In the genomic region with DNA sequence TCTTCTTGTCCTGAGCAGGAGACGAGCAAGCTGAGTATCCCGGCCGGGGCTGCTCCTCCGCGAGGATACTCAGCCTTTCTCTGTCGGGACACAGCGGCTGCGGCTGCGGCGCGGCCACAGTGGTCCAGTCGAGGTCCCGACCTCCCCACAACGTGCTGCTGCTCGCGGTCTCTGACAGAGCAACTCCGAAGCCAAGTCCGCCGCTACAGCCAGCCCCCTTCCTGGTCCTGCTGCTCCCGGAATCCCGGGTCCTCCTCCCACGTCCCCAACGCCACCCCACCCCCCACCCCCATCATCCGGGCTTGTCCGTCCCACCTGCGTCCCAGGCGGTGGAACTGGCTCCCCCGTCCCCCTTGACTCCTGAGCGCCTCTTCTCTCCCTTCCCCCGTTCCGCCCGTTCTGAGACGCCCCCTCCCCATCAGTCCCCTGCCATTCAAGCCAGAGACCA, we compare ENCODE assay signal across 8 mouse cellular contexts. TPM values are rescaled to one million over a fixed set of nuclear protein-coding genes. Genes with fewer than 3 reads are reported as not detected.
DNase-seq lines count a peak whose midpoint lies in the region; ATAC-seq and TF ChIP-seq lines count a peak whose summit lies in the region.

No protein-coding gene starts in this region.

- TF ChIP-seq POLR2A in brain, embryonic 14.5 days (IDR thresholded peaks at IDR 0.05; ENCODE audit: borderline replicate concordance, extremely low read depth, insufficient read depth, insufficient read length, poor library complexity, severe bottlenecking), result no peak

- H3K4me3 ChIP-seq in kidney, embryonic 14.5 days (ENCODE audit: low read length), result peak overlapping the region; percentile 49
- H3K4me3 ChIP-seq in heart, postnatal 0 days (ENCODE audit: low read depth, low read length), result peak overlapping the region; percentile 53
- peak overlapping the region; percentile 34 for H3K4me3 ChIP-seq in neural tube, embryonic 14.5 days (ENCODE audit: low read depth, low read length)

- 0% methylated on average over 30 of the region's 33 CpGs for WGBS in kidney, embryonic 14.5 days
- 0% methylated on average over 33 of the region's 33 CpGs for WGBS in heart, postnatal 0 days
- WGBS in neural tube, embryonic 14.5 days, result 1% methylated on average over 33 of the region's 33 CpGs

- DNase-seq in kidney, adult 18-20 months, result no peak
- DNase-seq in brain, embryonic 14.5 days (ENCODE audit: low read depth), result peak; percentile 22
- no peak for DNase-seq in heart, postnatal 0 days (ENCODE audit: low spot score)
- peak; percentile 9 for DNase-seq in liver
- no peak for DNase-seq in frontal cortex, adult 2 months (ENCODE audit: extremely low spot score in 1 of 2, low spot score in 1 of 2)
- DNase-seq in cerebellum, adult 9-11 months, result no peak

- H3K9me3 ChIP-seq in kidney, embryonic 14.5 days (ENCODE audit: control insufficient read depth, low read length), result no peaks in the 10 kb centered on the region
- H3K9me3 ChIP-seq in heart, postnatal 0 days (replicated peaks; ENCODE audit: control insufficient read depth, low read length), result no peaks in the 10 kb centered on the region
- H3K9me3 ChIP-seq in neural tube, embryonic 14.5 days (ENCODE audit: control insufficient read depth, low read length), result no peaks in the 10 kb centered on the region

- H3K36me3 ChIP-seq in kidney, embryonic 14.5 days (ENCODE audit: control insufficient read depth, insufficient read depth, low read length), result no peaks in the 10 kb centered on the region
- no peaks in the 10 kb centered on the region for H3K36me3 ChIP-seq in heart, postnatal 0 days (replicated peaks; ENCODE audit: control insufficient read depth, insufficient read depth, low read length)
- no peaks in the 10 kb centered on the region for H3K36me3 ChIP-seq in neural tube, embryonic 14.5 days (ENCODE audit: control insufficient read depth, insufficient read depth, low read length)

- peak overlapping the region; percentile 45 for H3K9ac ChIP-seq in kidney, embryonic 14.5 days (ENCODE audit: low read depth, low read length)
- no peak overlapping the region for H3K9ac ChIP-seq in heart, postnatal 0 days (replicated peaks; ENCODE audit: low read depth, low read length)
- H3K9ac ChIP-seq in neural tube, embryonic 14.5 days (replicated peaks; ENCODE audit: low read depth, low read length), result peak overlapping the region; percentile 29

- TF ChIP-seq EP300 in heart, postnatal 0 days (IDR thresholded peaks at IDR 0.05; ENCODE audit: low read depth), result no peak

- no peak overlapping the region for H3K27ac ChIP-seq in kidney, embryonic 14.5 days (ENCODE audit: low read depth, low read length)
- no peak overlapping the region for H3K27ac ChIP-seq in heart, postnatal 0 days (ENCODE audit: low read depth)
- H3K27ac ChIP-seq in neural tube, embryonic 14.5 days (ENCODE audit: low read depth, low read length), result no peak overlapping the region

- H3K27me3 ChIP-seq in kidney, embryonic 14.5 days (ENCODE audit: control insufficient read depth, insufficient read depth, low read length), result peaks cover 10% of the 10 kb centered on the region
- peaks cover 12% of the 10 kb centered on the region; the same call in 1 of the 2 replicates for H3K27me3 ChIP-seq in heart, postnatal 0 days (ENCODE audit: control insufficient read depth, insufficient read depth, low read length)
- H3K27me3 ChIP-seq in neural tube, embryonic 14.5 days (ENCODE audit: control insufficient read depth, insufficient read depth, low read length), result no peaks in the 10 kb centered on the region

- no peaks in the 10 kb centered on the region for H3K4me1 ChIP-seq in kidney, embryonic 14.5 days (ENCODE audit: control insufficient read depth, insufficient read depth, low read length)
- H3K4me1 ChIP-seq in heart, postnatal 0 days (ENCODE audit: control insufficient read depth, insufficient read depth), result peaks cover 3% of the 10 kb centered on the region; the same call in 1 of the 2 replicates
- H3K4me1 ChIP-seq in neural tube, embryonic 14.5 days (ENCODE audit: control insufficient read depth, insufficient read depth, low read length), result peaks cover 3% of the 10 kb centered on the region; the same call in 1 of the 2 replicates

- H3K4me2 ChIP-seq in kidney, embryonic 14.5 days (replicated peaks; ENCODE audit: low read depth, low read length), result peak overlapping the region; percentile 87
- H3K4me2 ChIP-seq in heart, postnatal 0 days (ENCODE audit: low read depth, low read length), result peak overlapping the region; percentile 85
- peak overlapping the region; percentile 80 for H3K4me2 ChIP-seq in neural tube, embryonic 14.5 days (ENCODE audit: low read depth, low read length)

- no peak for TF ChIP-seq CTCF in brain, embryonic 14.5 days (IDR thresholded peaks at IDR 0.05; ENCODE audit: borderline replicate concordance, extremely low read depth, insufficient read depth, insufficient read length)
- no peak for TF ChIP-seq CTCF in heart, postnatal 0 days (IDR thresholded peaks at IDR 0.05; ENCODE audit: low read depth)

- peak; percentile 73; the same call in 1 of the 2 replicates for ATAC-seq in kidney, embryonic 14.5 days (ENCODE audit: low FRiP score, low TSS enrichment)
- ATAC-seq in heart, postnatal 0 days (ENCODE audit: insufficient read depth, low read depth), result no peak; the same call in 1 of the 2 replicates
- ATAC-seq in neural tube, embryonic 14.5 days (ENCODE audit: low read depth), result peak; percentile 56; the same call in 1 of the 2 replicates

RNA-seq across cellular contexts. Expression of gene Pdcd2, which starts 9.4 kb away (rescaled TPM):
- 54.2 and 54.5 TPM in 2 replicates for polyA plus RNA-seq in kidney, embryonic 14.5 days (2014; fragmentation: Nextera tagmentation; extraction: Ambion mirVana)
- 35.0 and 43.8 TPM in 2 replicates for polyA plus RNA-seq in brain, embryonic 14.5 days (2012; rRNA removed)
- total RNA-seq in heart, postnatal 0 days (2014; rRNA removed; ENCODE audit: low replicate concordance), result 42.7 and 72.9 TPM in 2 replicates
- 28.5 and 29.6 TPM in 2 replicates for polyA plus RNA-seq in heart, postnatal 0 days (2015; fragmentation: Nextera tagmentation; extraction: Ambion mirVana)
- polyA plus RNA-seq in neural tube, embryonic 14.5 days (2014; fragmentation: Nextera tagmentation; extraction: Ambion mirVana), result 68.2 and 78.1 TPM in 2 replicates
- polyA plus RNA-seq in frontal cortex, adult 2 months (2012; rRNA removed), result 17.1 and 20.4 TPM in 2 replicates

RNA-seq across cellular contexts. Expression of gene Prdm9, which starts 27.7 kb away (rescaled TPM):
- 1.6 TPM in 2 replicates for polyA plus RNA-seq in kidney, embryonic 14.5 days (2014; fragmentation: Nextera tagmentation; extraction: Ambion mirVana)
- 2.6 and 3.3 TPM in 2 replicates for polyA plus RNA-seq in brain, embryonic 14.5 days (2012; rRNA removed)
- total RNA-seq in heart, postnatal 0 days (2014; rRNA removed; ENCODE audit: low replicate concordance), result 1.0 and 2.3 TPM in 2 replicates
- polyA plus RNA-seq in heart, postnatal 0 days (2015; fragmentation: Nextera tagmentation; extraction: Ambion mirVana), result 1.7 and 1.9 TPM in 2 replicates
- 1.0 and 2.7 TPM in 2 replicates for polyA plus RNA-seq in neural tube, embryonic 14.5 days (2014; fragmentation: Nextera tagmentation; extraction: Ambion mirVana)
- 2.8 and 2.9 TPM in 2 replicates for polyA plus RNA-seq in frontal cortex, adult 2 months (2012; rRNA removed)

RNA-seq across cellular contexts. Expression of gene Tbp, which starts 36.8 kb away (rescaled TPM):
- 64.8 and 67.8 TPM in 2 replicates for polyA plus RNA-seq in kidney, embryonic 14.5 days (2014; fragmentation: Nextera tagmentation; extraction: Ambion mirVana)
- polyA plus RNA-seq in brain, embryonic 14.5 days (2012; rRNA removed), result 83.0 and 101 TPM in 2 replicates
- 22.5 and 26.7 TPM in 2 replicates for total RNA-seq in heart, postnatal 0 days (2014; rRNA removed; ENCODE audit: low replicate concordance)
- 14.7 and 16.5 TPM in 2 replicates for polyA plus RNA-seq in heart, postnatal 0 days (2015; fragmentation: Nextera tagmentation; extraction: Ambion mirVana)
- polyA plus RNA-seq in neural tube, embryonic 14.5 days (2014; fragmentation: Nextera tagmentation; extraction: Ambion mirVana), result 65.1 and 69.9 TPM in 2 replicates
- polyA plus RNA-seq in frontal cortex, adult 2 months (2012; rRNA removed), result 49.3 and 49.5 TPM in 2 replicates

RNA-seq across cellular contexts. Expression of gene Psmb1, which starts 36.9 kb away (rescaled TPM):
- polyA plus RNA-seq in kidney, embryonic 14.5 days (2014; fragmentation: Nextera tagmentation; extraction: Ambion mirVana), result 298 and 368 TPM in 2 replicates
- 162 and 194 TPM in 2 replicates for polyA plus RNA-seq in brain, embryonic 14.5 days (2012; rRNA removed)
- total RNA-seq in heart, postnatal 0 days (2014; rRNA removed; ENCODE audit: low replicate concordance), result 91.4 and 112 TPM in 2 replicates
- polyA plus RNA-seq in heart, postnatal 0 days (2015; fragmentation: Nextera tagmentation; extraction: Ambion mirVana), result 228 and 230 TPM in 2 replicates
- 261 and 264 TPM in 2 replicates for polyA plus RNA-seq in neural tube, embryonic 14.5 days (2014; fragmentation: Nextera tagmentation; extraction: Ambion mirVana)
- polyA plus RNA-seq in frontal cortex, adult 2 months (2012; rRNA removed), result 161 and 162 TPM in 2 replicates

Comparison
In these comparisons a context has a peak if more than half of its experiments do, and no peak if none do; other contexts are left out.
1. DNase-seq: peak in brain, embryonic 14.5 days (single experiment) and liver (single experiment); none in kidney, adult 18-20 months (single experiment), heart, postnatal 0 days (single experiment), frontal cortex, adult 2 months (0 of 2) and cerebellum, adult 9-11 months (single experiment).
2. Peak in every context shown above with its lines, with median percentiles within 50 percentile points of each other: H3K4me2 ChIP-seq and H3K4me3 ChIP-seq.